Mouse (Mus musculus) urinary bladder, adult 2 months (tissue): ENCODE data around the gene Macrod2. TPM values are rescaled to one million over a fixed set of nuclear protein-coding genes. Genes with fewer than 3 reads are reported as not detected.

Experiments used
- DNase-seq: peaks from one replicate; pipeline ENCODE4 v3.0.0; 2022; ENCODE audit warnings: low spot score
- polyA plus RNA-seq: library from polyadenylated mRNA; depleted of rRNA; stranded (reverse); fragments of >200 nt; gene quantifications from 2 replicates; pipeline ENCODE4 v1.2.3, GENCODE M21; 2012

Macrod2 gene
- polyA plus RNA-seq, 1 experiment, result 3.5 TPM

- no peak for DNase-seq
These were observed 1560.1 kb downstream of the Macrod2 start for GRCm38 (mm10) chr2:141955197-141955596.

- DNase-seq, result no peak
These were observed 1567.8 kb downstream of the Macrod2 start for GRCm38 (mm10) chr2:141962868-141963267.

GRCm38 (mm10) chr2:141983664-141984395 is 1588.7 kb downstream of the Macrod2 start:
- DNase-seq, result no peak

- DNase-seq, result no peak
These were observed 1603.8 kb downstream of the Macrod2 start for GRCm38 (mm10) chr2:141998901-141999300.

GRCm38 (mm10) chr2:142024534-142025155 is 1629.5 kb downstream of the Macrod2 start:
- DNase-seq, result no peak

- no peak for DNase-seq
These were observed 1631.6 kb downstream of the Macrod2 start for GRCm38 (mm10) chr2:142026721-142027120.

- no peak for DNase-seq
These were observed 1635.9 kb downstream of the Macrod2 start for GRCm38 (mm10) chr2:142030756-142031646.

GRCm38 (mm10) chr2:142055576-142055975 is 1660.5 kb downstream of the Macrod2 start:
- no peak for DNase-seq

GRCm38 (mm10) chr2:142057889-142058750 is 1663.0 kb downstream of the Macrod2 start:
- DNase-seq, result no peak

- no peak for DNase-seq
These were observed 1663.6 kb downstream of the Macrod2 start for GRCm38 (mm10) chr2:142058751-142059090.

- no peak for DNase-seq
These were observed 1713.8 kb downstream of the Macrod2 start for GRCm38 (mm10) chr2:142108947-142109346.

- no peak for DNase-seq
These were observed 1721.5 kb downstream of the Macrod2 start for GRCm38 (mm10) chr2:142116623-142117022.

GRCm38 (mm10) chr2:142128109-142128508 is 1733.0 kb downstream of the Macrod2 start:
- no peak for DNase-seq

GRCm38 (mm10) chr2:142129166-142129565 is 1734.1 kb downstream of the Macrod2 start:
- no peak for DNase-seq

- no peak for DNase-seq
These were observed 1754.2 kb downstream of the Macrod2 start for GRCm38 (mm10) chr2:142149310-142149709.

- no peak for DNase-seq
These were observed 1768.6 kb downstream of the Macrod2 start for GRCm38 (mm10) chr2:142163506-142164275.

GRCm38 (mm10) chr2:142169649-142170048 is 1774.5 kb downstream of the Macrod2 start:
- DNase-seq, result no peak

- no peak for DNase-seq
These were observed 1777.6 kb downstream of the Macrod2 start for GRCm38 (mm10) chr2:142172706-142173105.

- DNase-seq, result no peak
These were observed 1778.9 kb downstream of the Macrod2 start for GRCm38 (mm10) chr2:142174039-142174438.

GRCm38 (mm10) chr2:142186922-142187321 is 1791.8 kb downstream of the Macrod2 start:
- no peak for DNase-seq

GRCm38 (mm10) chr2:142187428-142187827 is 1792.3 kb downstream of the Macrod2 start:
- DNase-seq, result no peak
